Mouse (Mus musculus): ENCODE data around the gene Il17c. TPM values are rescaled to one million over a fixed set of nuclear protein-coding genes. Genes with fewer than 3 reads are reported as not detected.

The Il17c gene
- total RNA-seq (2021): not detected

DNA sequence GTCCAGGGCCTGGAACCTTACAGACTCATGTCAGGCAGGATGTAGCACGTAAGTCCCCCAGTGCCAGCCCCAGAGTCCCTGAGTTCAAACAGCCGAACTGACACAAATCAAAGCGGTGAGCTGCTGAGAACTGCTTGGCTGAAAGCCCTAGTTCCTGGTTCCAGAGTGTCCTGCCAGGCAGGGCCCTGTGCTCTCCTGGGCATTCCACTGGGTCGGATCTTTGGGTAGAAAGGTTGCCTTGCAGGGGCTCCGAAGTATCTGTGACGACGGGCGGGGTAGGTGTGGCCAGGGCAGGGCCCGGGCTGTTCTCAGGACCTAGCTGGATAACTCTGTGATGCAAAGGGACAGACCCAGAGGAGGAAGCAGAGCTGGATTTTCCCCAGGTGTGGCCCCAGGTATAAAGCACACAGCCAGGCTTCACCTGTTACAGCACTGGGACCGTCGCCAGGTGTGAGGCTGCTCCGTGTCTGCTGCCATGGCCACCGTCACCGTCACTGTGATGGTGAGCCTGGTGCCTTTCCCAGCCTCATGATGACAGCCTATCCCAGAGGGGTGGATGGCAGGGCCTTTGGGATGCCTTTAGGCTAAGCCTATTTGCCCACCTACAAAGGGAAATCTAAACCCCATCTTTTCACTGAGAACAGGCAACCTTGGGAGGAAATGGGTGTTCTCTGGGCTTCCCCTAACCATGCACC, at the start of gene Il17c:
Gene Il17c (plus strand): TSS at position 645 of the 695 bp plus-strand sequence.
- intact Hi-C loops (cut with DNase I): no loop called here

DNA sequence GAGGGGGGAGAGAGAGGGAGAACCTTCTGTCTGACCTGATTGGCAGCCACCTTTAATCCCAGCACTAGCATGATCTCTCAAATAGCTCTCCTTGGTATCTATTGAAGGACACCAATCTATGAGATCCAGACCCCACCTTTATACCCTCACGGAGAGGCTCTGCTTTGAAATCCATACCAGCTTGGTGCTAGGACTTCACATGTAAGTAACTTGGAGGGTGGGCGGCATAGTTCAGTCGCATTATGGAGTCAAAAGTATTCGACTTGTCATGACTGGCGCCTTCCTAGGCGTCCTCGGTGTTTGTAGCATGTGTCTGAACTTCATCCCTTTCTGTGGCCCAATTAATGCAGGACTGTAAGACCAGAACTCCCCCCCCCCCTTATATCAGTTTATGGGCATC, 46.5 kb upstream of the Il17c start:
- no peak for DNase-seq (ENCODE audit: low spot score in 2 of 2)
- intact Hi-C loops (cut with DNase I): no loop called here

More for the DNA sequence above, at the start of gene Il17c:
- DNase-seq (ENCODE audit: low spot score in 2 of 2): no peak

DNA sequence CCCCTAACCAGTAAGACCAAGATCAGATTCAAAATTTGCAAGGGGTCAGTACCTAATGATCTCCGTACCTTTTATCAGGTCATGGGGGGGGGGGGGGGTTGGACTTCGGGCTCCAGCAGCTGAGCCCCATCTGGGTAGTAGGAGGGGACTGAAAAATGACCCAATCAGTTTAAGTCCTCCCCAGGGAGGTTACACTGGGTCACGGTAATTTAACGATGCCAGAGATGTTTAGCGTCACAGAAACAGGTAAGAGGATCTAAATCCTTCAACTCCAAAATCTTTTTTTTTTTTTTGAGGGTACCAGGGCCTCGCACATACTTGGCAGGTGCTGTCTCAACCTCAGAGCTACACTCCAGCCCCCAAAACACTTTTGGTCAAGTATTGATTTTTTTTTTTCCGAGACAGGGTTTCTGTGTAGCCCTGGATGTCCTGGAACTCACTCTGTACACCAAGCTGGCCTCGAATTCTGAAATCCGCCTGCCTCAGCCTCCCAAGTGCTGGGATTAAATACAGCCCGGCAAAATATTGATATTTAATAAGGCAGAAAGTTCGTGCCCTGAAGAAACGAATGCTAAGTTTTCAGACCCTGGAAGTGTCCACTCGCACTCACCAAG, 46.0 kb upstream of the Il17c start:
- intact Hi-C loops (cut with DNase I): loop anchor here (2.0 kb wide), 2 partner anchors 67 to 101 kb away; partner anchors contain the start of genes Ctu2, Mvd and Rnf166

DNA sequence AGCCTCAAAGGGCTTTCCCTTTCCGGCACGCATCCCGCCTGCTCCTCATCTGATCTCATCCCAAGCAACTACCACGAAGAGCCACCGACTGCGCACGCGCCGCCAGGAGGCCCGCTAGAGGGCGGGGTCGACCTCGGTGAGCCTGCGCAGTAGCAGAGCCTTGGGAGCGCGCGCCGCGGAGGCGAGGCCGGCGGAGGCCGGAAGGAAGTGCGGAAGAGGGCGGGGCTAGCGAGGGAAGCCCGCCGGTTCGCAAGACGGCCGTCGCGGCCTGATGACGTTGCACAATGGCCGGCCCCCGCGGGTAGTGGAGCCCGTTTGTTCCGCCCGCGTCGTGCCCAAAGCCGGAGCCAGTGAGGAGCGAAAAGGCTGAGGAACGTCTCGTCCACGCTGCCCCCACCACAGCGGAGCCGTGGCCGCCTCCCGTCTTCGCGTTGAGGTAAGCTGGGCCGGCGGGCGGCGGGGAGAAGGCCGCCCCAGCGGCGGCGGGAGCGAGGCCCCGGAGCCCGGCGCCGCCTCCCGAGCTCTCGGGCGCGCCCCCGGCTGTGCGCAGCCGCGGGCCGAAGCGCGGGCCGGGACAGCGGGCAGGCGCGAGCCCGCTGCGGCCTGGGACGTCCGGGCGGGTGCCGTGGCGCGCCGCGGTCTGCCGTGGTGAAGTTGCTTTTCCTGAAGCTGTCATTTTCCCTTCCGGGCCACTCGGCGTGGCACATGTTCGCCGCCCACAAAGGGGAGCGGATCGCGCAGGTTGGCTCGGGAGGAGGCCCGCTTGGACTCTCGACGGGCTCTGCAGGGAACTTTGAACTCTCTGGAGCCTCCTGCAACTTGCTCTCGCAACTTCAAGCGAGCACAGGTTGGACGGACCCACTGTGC, 45.2 kb upstream of the Il17c start, which contains the start of gene Zc3h18:
Gene Zc3h18 (plus strand): TSS at position 245 of the 867 bp plus-strand sequence.
- intact Hi-C loops (cut with DNase I): loop anchor here (2.0 kb wide), 2 partner anchors 66 to 100 kb away; partner anchors contain the start of genes Ctu2, Mvd and Rnf166
- DNase-seq (ENCODE audit: low spot score in 2 of 2): peak; percentile 100

More for the DNA sequence above, 46.0 kb upstream of the Il17c start:
- no peak for DNase-seq (ENCODE audit: low spot score in 2 of 2)

DNA sequence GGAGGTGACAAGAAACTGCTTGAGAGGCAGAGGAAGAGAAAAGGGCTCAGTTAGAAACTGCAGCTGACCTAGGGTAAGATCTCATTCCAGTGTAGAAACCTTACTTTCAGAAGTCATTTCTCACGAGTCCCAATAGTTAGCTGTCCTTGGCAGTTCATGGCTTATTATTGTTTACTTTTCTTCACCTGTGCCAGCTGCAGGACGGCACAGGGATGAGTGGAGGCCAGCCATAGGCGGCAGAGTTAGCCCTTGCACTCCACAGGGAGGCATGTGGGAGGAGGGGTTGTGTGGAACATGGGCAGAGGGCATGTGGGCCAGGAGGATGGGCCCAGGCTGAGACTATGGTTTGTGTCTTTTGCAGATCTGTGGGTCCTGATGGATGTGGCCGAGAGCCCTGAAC, 38.8 kb upstream of the Il17c start:
- no peak for DNase-seq (ENCODE audit: low spot score in 2 of 2)
- intact Hi-C loops (cut with DNase I): no loop called here

DNA sequence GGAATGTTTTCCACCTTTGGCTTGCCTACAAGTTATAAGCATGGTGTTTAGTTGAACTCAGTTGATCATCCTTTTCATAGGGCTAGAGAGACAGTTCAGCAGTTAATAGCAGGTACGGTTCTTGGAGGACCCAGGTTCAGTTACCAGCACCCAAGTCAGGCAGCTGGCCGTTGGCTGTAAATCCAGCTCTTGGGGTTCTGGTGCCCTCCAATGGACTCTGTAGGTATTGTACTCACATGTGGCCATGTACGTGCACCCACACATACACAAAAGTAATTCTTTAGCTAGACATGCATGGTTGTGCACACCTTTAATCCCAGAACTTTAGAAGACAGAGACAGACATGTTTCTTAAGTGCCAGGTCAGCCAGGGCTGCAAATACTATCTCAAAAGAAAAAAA, 32.5 kb upstream of the Il17c start:
- no peak for DNase-seq (ENCODE audit: low spot score in 2 of 2)
- intact Hi-C loops (cut with DNase I): no loop called here

DNA sequence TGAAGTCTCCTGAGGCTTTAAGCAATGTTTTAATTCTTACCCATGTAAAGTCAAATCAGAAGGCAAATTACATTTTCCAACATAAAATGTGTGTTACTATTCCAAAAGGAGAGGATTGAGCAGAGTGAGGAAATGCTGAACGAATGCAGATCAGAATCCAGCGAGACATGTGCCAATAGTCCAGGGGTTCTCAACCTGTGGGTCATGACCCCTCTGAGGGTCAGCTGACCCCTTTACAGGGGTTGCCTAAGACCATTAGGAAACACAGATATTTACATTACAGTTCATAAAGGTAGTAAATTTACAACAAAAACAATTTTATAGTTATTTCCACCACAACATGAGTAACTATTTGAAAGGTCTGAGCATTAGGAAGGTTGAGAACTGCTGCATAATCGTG, 31.1 kb upstream of the Il17c start:
- no peak for DNase-seq (ENCODE audit: low spot score in 2 of 2)
- intact Hi-C loops (cut with DNase I): no loop called here

DNA sequence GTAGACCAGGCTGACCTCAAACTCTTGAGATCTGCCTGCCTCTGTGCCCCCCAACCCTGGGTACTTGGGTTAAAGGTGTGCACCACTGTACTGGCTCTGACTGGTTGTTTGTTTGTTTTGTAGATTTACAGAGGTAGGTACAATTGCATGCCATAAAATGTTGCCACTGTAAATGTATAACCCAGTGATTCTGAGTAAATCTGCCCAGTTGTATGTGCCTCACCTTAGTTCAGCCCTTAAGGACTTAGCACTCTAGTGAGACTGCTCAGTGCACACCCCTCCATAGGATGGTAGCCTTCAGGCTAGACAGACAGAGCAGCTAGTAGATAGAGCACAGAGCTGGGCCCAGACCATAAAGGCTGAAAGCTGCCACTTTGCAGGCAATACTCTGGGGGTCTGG, 28.1 kb upstream of the Il17c start:
- no peak for DNase-seq (ENCODE audit: low spot score in 2 of 2)
- intact Hi-C loops (cut with DNase I): no loop called here

DNA sequence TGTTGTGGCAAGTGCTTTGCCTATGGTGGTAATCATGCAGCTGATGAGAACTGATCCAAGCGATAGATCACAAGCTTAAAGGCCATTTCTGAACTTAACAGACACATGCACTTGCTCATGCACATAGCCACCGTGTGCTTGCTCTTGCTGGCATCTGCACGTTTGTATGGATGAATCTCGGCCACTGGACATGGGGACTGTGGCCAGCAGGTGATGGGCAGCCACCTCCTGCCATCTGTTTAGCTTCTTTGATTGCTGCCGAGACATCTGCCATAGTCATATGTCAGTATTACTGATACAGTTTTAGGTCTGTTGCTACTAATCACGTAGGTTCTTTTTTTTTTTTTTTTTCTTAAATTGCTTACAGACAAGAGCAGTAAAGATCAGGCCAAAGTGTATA, 26.5 kb upstream of the Il17c start:
- intact Hi-C loops (cut with DNase I): no loop called here

DNA sequence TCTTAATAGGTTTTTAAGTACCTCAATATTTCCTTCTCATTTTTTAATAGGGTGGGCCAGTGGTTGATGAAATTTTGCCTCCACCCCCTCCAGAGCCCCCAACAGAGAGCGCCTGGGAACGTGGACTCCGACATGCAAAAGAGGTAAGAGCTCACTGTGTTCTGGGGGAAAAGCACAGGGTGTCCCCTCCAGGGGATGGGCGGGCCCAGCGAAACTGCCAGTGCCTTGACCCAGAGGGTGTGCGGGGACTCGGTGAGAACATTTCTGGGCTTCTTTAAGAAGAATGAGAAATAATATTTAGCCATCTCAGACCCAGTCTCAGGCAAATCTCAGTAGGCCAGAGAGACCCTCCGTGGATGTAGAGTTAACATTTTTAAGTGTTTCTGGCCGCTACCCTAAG, 23.6 kb upstream of the Il17c start:
- intact Hi-C loops (cut with DNase I): no loop called here
- DNase-seq (ENCODE audit: low spot score in 2 of 2): no peak

More for the DNA sequence above, 26.5 kb upstream of the Il17c start:
- DNase-seq (ENCODE audit: low spot score in 2 of 2): no peak

DNA sequence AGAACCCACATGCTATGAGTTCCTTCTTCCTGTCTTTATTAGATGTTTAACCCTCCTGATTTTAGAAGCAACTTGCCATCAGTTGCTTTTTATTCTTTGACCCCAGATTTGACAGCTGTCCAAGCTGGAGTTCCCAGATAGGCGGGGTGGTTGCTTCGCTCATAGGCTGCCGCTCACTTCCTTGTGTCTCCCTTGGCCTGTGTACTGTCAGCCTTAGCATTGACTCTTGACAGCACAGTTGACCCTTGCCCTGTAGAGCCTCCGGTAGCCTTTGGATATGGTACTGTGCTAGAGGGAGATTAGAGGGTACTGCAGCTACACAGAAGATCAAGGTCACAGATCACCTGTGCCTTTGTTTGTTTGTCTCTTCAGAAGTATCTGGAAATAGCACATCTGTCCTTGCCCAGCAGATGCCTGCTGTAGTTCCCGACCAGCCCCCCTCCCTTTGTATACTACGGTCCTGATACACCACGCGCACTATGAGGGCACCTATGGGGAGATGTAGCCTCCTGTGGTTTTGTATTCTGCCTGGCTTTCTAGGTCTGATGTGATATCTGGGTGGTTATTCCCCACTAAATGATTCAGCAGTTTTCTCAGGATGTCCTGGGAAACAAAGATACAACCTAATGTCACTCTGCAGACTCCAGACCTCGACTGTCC, 16.5 kb upstream of the Il17c start:
- intact Hi-C loops (cut with DNase I): no loop called here

DNA sequence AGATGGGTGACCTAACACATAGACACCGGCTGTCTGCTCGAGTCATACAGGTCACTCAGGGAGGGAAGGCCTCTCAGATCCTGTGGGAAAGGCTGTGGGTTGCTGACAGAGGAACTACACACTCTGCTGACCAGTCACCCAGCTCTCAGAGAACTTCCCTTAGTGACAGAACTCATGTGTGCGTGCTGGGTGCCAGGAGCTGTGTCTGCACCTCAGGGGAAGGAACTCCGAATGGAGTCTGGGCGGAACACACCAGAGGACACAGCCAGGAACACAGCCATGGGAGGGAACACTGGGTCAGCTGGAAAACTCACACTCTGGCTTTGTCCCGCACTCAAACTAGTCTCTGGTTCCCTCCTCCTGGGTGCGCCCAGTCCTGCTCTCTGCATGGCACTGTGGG, 14.1 kb upstream of the Il17c start:
- intact Hi-C loops (cut with DNase I): no loop called here
- DNase-seq (ENCODE audit: low spot score in 2 of 2): no peak

More for the DNA sequence above, 16.5 kb upstream of the Il17c start:
- no peak for DNase-seq (ENCODE audit: low spot score in 2 of 2)

DNA sequence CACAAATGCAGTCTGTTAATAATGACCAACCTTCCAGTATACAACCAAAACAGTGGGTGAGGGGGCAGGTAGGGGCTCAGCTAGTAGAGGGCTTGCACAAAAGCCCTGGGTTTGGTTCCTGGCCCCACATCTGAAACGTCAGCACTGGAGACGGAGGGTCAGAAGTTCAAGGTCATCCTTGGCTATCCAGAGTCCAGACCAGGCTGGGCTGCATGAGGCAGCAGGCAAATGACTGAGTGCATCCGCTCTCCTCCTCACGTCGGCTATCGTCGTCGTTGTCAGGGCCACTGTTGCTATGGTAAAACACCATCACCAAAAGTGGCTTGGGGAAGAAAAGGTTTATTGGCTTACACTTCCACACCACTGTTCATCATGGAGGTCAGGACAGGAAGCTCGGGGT, 7.5 kb upstream of the Il17c start:
- DNase-seq (ENCODE audit: low spot score in 2 of 2): no peak
- intact Hi-C loops (cut with DNase I): no loop called here

DNA sequence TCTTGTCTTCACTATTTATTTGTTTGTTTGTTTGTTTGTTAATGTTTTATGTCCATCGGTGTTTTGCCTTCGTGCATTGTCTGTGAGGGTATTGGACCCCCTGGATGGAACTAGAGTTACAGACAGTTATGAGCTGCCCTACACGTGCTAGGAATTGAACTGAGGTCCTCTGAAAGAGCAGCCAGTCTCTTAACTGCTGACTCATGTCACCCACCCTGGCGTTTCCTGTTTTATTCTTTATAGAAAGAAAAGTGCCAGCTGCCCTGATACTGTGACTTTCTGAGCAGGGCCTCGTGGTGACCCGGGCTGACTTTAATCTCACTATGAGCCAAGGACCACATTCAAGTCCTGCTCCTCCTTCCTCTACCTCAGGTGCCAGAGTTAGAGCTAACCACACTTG, 6.3 kb upstream of the Il17c start:
- no peak for DNase-seq (ENCODE audit: low spot score in 2 of 2)
- intact Hi-C loops (cut with DNase I): no loop called here

DNA sequence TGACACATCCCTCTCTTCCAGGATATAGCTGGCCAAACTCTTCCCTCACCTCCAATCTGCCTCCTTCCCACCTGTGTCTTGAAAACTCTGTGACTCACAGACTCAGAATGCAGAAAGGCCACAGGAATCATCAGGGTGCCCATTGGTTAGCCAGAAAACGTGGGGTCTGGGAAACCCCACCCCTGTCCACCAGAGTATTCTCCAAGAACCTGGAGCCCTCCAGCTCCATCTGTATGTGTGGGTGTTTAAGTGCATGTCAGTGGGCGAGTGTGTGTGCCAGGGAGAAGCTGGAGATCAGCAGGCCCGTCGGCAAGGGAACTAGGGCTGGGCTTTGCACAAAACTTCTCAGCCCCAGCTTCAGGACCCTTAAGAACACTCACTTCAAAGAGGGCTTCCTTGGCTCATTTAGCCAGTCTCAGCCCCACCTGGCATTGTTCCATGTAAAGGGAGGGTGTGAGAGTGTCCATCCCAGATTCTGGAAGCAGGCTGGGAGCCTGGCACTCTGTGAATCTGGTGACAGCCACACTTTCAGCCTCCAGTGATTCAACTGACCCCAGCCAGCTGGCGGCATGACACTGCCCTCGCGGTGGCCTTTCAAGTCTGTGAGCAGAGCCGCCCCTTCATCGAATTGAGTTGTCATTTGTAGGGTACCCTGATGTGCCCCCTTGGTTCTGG, 1.8 kb upstream of the Il17c start:
- DNase-seq (ENCODE audit: low spot score in 2 of 2): peak; percentile 64 to 69
- intact Hi-C loops (cut with DNase I): no loop called here

DNA sequence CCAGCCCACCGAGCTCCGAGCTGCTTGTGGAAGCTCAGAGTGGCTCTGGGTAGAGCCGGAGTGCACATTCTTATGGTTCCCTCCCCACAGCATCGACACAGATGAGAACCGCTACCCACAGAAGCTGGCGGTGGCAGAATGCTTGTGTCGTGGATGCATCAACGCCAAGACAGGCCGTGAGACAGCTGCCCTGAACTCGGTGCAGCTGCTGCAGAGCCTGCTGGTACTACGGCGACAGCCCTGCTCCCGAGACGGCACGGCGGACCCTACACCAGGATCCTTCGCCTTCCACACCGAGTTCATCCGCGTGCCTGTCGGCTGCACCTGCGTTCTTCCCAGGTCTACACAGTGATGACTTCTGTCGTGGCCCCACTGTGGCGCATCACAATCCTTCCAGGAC, 1.4 kb downstream of the Il17c start:
- no peak for DNase-seq (ENCODE audit: low spot score in 2 of 2)
- intact Hi-C loops (cut with DNase I): no loop called here

DNA sequence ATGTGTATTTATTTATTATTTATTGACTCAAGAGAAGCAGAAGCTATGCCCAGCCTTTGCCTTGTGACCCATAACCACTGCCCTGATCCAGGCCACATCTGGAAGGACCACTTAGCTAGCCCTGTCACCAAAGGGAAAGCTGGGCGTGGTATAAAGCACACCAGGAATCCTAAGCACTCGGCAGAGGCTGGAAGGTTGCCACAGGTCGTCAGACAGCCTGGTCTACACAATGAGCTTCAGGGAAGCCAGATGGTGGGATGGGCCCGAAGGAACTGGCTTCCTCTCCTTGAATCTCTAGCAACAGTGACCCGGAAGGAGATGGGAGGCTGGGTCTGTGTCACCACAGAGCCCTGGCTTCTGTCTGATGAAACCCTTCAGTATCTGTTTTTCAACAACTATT, 1.8 kb downstream of the Il17c start:
- intact Hi-C loops (cut with DNase I): no loop called here

DNA sequence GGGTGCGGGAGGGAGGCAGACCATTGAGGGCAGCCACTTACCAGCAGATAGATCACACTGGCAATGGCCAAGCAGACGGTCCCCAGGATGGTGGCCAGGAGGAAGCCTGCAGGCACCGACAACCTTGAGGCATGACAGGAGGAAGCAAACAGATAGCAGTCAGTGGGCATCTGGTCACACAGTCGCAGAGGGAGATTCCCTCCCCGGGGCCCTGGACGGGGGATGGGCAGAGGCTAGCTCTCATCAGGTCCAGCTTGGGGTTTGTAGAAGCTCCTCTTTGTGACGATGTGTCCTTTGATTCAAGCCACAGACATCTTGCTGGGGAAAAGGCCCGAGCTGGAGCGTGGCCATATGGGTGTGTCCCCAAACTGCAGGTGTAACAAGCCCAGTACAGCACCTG, 4.3 kb downstream of the Il17c start:
- DNase-seq (ENCODE audit: low spot score in 2 of 2): no peak
- intact Hi-C loops (cut with DNase I): no loop called here

More for the DNA sequence above, 1.8 kb downstream of the Il17c start:
- no peak for DNase-seq (ENCODE audit: low spot score in 2 of 2)

DNA sequence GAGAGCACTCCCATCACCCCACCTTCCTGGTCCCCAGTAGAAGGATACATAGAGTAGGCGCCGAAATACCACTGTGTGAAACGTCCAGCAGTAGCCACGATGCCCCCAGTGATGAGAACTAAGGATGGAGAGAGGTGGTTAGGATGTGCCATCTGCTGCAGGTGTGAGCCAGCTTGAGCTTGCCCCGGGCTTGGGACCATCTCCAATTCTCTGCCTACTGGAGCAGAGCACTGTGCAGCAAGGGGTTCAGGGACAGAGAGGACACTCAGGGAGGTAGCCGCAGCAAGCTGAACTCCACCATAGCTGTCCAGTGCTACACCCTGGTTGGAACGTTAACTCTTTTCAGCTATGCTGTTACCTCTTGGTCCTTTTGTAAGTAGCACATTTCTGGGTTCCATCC, 5.8 kb downstream of the Il17c start:
- no peak for DNase-seq (ENCODE audit: low spot score in 2 of 2)
- intact Hi-C loops (cut with DNase I): no loop called here
